Mouse (Mus musculus): Measurements from ENCODE around the gene Mansc4. TPM values are rescaled to one million over a fixed set of nuclear protein-coding genes. Genes with fewer than 3 reads are reported as not detected.

The Mansc4 gene
- polyA plus RNA-seq (2015; fragmentation: Nextera tagmentation; extraction: Ambion mirVana): 0.19 and 0.38 TPM in 2 replicates

GRCm38 (mm10) chr6:147086594-147087225 is at the start of gene Mansc4:
TSS of gene Mansc4 (minus strand) at chr6:147087032.

DNA sequence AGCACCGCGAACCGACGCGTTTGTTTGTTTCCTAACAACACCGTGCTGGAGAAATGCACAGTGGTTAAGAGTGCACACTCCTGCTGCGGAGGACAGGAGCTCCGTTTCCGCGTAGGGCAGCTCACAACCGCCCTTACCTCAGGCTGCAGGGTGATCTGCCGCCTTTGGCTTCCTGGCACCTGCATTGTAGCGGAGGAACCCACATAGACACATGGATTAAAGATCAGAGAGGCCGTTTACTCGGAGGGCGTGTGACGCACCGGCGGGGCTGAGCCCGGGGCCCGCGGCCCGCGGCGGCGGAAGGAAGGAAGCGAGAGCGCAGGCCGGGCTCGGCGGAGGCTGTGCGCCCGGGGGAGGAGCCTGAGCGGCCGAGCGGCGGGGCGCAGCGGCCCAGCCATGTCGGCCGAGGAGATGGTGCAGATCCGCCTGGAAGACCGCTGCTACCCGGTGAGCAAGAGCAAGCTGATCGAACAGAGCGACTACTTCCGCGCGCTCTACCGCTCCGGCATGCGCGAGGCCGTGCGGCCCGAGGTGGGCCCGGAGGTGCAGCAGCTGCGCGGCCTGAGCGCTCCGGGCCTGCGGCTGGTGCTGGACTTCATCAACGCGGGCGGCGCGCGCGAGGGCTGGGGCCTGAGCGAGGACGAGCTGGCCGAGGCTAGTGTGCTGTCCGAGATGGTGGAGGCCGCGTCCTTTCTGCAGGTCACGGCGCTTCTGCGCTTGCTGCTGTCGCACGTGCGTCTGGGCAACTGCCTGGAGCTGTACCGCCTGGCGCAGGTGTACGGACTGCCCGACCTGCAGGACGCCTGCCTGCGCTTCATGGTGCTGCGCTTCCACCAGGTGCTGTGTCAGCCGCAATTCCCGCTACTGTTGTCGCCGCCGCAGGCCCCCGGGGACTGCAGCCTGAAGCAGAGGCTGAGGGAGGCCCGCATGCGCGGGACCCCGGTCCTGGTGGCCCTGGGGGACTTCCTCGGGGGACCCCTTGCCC is 4.6 kb upstream of the Mansc4 start, which contains the start of gene Klhl42:
TSS of gene Klhl42 (plus strand) at position 244 of the 985 bp plus-strand sequence.

GRCm38 (mm10) chr6:147042291-147043290 is 44.2 kb downstream of the Mansc4 start, which contains the start of gene Mrps35:
TSS of gene Mrps35 (plus strand) at chr6:147042764.

GRCm38 (mm10) chr6:147032303-147032925 is 54.4 kb downstream of the Mansc4 start, which contains the start of gene Rep15:
TSS of gene Rep15 (plus strand) at chr6:147032584.

Other genes starting within 250 kb of the Mansc4 start
- gene Smco2, start 236.9 kb downstream of the Mansc4 start, polyA plus RNA-seq (2015; fragmentation: Nextera tagmentation; extraction: Ambion mirVana): not detected in 2 replicates
- 22.7 and 24.3 TPM in 2 replicates for gene Ppfibp1, start 198.5 kb downstream of the Mansc4 start, polyA plus RNA-seq (2015; fragmentation: Nextera tagmentation; extraction: Ambion mirVana)
- gene 1700034J05Rik, start 132.6 kb downstream of the Mansc4 start, polyA plus RNA-seq (2015; fragmentation: Nextera tagmentation; extraction: Ambion mirVana): not detected in 2 replicates
- gene Rep15, start 54.4 kb downstream of the Mansc4 start, polyA plus RNA-seq (2015; fragmentation: Nextera tagmentation; extraction: Ambion mirVana): 0.36 and 0.38 TPM in 2 replicates
- 132 and 148 TPM in 2 replicates for gene Mrps35, start 44.3 kb downstream of the Mansc4 start, polyA plus RNA-seq (2015; fragmentation: Nextera tagmentation; extraction: Ambion mirVana)
- 2.5 and 2.8 TPM in 2 replicates for gene Klhl42, start 4.3 kb upstream of the Mansc4 start, polyA plus RNA-seq (2015; fragmentation: Nextera tagmentation; extraction: Ambion mirVana)
- 0.76 and 1.0 TPM in 2 replicates for gene Pthlh, start 177.2 kb upstream of the Mansc4 start, polyA plus RNA-seq (2015; fragmentation: Nextera tagmentation; extraction: Ambion mirVana)